Mouse (Mus musculus) bone marrow macrophage, adult 2 months (primary cell): ENCODE measurements around the gene Krt78.
A peak's percentile ranks its signal among the peaks of the same experiment; 100 is the strongest.

Experiments used
- CTCF ChIP-seq: IDR thresholded peaks from 2 replicates; pipeline ENCODE4 v1.5.1; 2012; ENCODE audit warnings: low read depth, mild to moderate bottlenecking, low read length, moderate library complexity
- POLR2A ChIP-seq: IDR thresholded peaks from 2 replicates; pipeline ENCODE4 v1.6.1; 2012; ENCODE audit warnings: mild to moderate bottlenecking, low read depth, low read length, borderline replicate concordance

DNA sequence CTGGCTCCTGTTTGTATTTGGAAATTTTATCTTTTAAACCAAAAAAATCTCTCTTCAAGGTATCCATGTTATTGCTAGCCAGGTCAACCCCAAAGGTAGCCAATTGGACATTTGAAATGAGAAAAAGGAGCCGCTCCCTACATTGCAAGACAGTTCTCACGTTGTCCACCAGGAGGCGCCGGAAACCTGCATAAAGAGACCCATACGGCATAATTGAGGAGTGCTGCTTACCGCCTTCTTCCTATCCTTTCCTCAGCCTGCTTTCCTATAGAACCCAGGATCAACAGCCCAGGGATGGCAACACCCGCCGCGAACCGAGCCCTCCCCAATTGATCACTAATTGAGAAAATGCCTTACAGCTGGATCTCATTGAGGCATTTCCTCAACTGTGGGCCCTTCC is 34.0 kb upstream of the Krt78 start:
- TF ChIP-seq CTCF, result peak; percentile 97
- no peak for TF ChIP-seq POLR2A
